Comparison of ENCODE assay signal across 24 mouse cellular contexts in the genomic region with DNA sequence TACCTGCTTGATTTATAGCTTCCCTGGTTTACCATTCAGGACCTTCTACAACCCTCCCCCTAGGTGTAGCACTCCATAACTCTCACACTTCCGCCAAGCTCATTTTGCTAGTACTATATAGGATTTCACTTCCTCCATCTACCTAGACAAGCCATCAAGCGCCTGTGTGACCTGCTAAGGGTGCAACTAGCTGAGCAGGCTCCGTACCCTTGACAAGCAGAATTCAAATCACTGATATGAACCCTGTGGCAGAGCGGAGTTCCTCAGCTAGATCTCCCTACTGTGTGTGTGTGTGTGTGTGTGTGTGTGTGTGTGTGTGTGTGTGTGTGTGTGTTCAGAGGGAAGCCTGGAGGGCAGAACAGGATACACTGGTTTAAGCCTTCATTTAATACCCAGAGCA. TPM values are rescaled to one million over a fixed set of nuclear protein-coding genes. Genes with fewer than 3 reads are reported as not detected.
DNase-seq lines count a peak whose midpoint lies in the region; ATAC-seq lines count a peak whose summit lies in the region.
"Had no signal": no experiment of that assay in that cellular context is flagged by ENCODE, and none has a peak within 500 bp of the region (broad histone marks: within the 10 kb centered on the region; RNA-seq: fewer than 3 reads in every experiment).

No protein-coding gene starts in this region.

- no peaks in the 10 kb centered on the region for H3K4me1 ChIP-seq in embryonic facial prominence, embryonic 14.5 days (ENCODE audit: control insufficient read depth, insufficient read depth, low read length)
- peaks cover 5% of the 10 kb centered on the region; the same call in 1 of the 2 replicates for H3K4me1 ChIP-seq in embryonic facial prominence, embryonic 10.5 days
- H3K4me1 ChIP-seq in limb, embryonic 11.5 days (ENCODE audit: control insufficient read depth, insufficient read depth, low read length): no peaks in the 10 kb centered on the region
- H3K4me1 ChIP-seq in limb, embryonic 10.5 days: peaks cover 5% of the 10 kb centered on the region; the same call in 1 of the 2 replicates
- H3K4me1 ChIP-seq: embryonic facial prominence, embryonic 13.5 days; forebrain, embryonic 10.5 days; heart, embryonic 15.5 days; hindbrain, embryonic 13.5 days had no signal

- 83% methylated on average over 4 of the region's 4 CpGs for WGBS in embryonic facial prominence, embryonic 14.5 days
- 92% methylated on average over 4 of the region's 4 CpGs for WGBS in embryonic facial prominence, embryonic 10.5 days
- WGBS in limb, embryonic 11.5 days: 69% methylated on average over 4 of the region's 4 CpGs
- WGBS in limb, embryonic 10.5 days: 86% methylated on average over 4 of the region's 4 CpGs

- no peaks in the 10 kb centered on the region for H3K9me3 ChIP-seq in embryonic facial prominence, embryonic 14.5 days (ENCODE audit: control insufficient read depth, low read length)
- H3K9me3 ChIP-seq in embryonic facial prominence, embryonic 10.5 days: no peaks in the 10 kb centered on the region
- no peaks in the 10 kb centered on the region for H3K9me3 ChIP-seq in limb, embryonic 11.5 days (ENCODE audit: control insufficient read depth, low read length)
- no peaks in the 10 kb centered on the region for H3K9me3 ChIP-seq in limb, embryonic 10.5 days (replicated peaks)
- H3K9me3 ChIP-seq: embryonic facial prominence, embryonic 13.5 days; forebrain, embryonic 10.5 days; forebrain, embryonic 13.5 days; heart, embryonic 15.5 days; hindbrain, embryonic 10.5 days; hindbrain, embryonic 13.5 days had no signal

- H3K27me3 ChIP-seq in embryonic facial prominence, embryonic 14.5 days (replicated peaks; ENCODE audit: control insufficient read depth, insufficient read depth, low read length): no peaks in the 10 kb centered on the region
- H3K27me3 ChIP-seq in embryonic facial prominence, embryonic 10.5 days (replicated peaks; ENCODE audit: low read depth, poor library complexity, severe bottlenecking): no peaks in the 10 kb centered on the region
- no peaks in the 10 kb centered on the region for H3K27me3 ChIP-seq in limb, embryonic 11.5 days (ENCODE audit: control insufficient read depth, insufficient read depth, low read length)
- no peaks in the 10 kb centered on the region for H3K27me3 ChIP-seq in limb, embryonic 10.5 days (ENCODE audit: low read depth, poor library complexity, severe bottlenecking)
- H3K27me3 ChIP-seq: embryonic facial prominence, embryonic 13.5 days; forebrain, embryonic 13.5 days; heart, embryonic 15.5 days; hindbrain, embryonic 13.5 days had no signal

- ATAC-seq in embryonic facial prominence, embryonic 14.5 days (ENCODE audit: low read depth): peak; percentile 53; the same call in 1 of the 2 replicates
- ATAC-seq in limb, embryonic 11.5 days (ENCODE audit: insufficient number of reproducible peaks, low FRiP score, low TSS enrichment, low read depth): no peak
- ATAC-seq: forebrain, embryonic 13.5 days; forebrain, embryonic 16.5 days; intestine, embryonic 16.5 days had no signal

- no peak overlapping the region for H3K27ac ChIP-seq in embryonic facial prominence, embryonic 14.5 days (replicated peaks; ENCODE audit: low read depth, low read length)
- no peak overlapping the region for H3K27ac ChIP-seq in embryonic facial prominence, embryonic 10.5 days (replicated peaks)
- H3K27ac ChIP-seq in limb, embryonic 11.5 days (replicated peaks; ENCODE audit: low read depth, low read length): no peak overlapping the region
- H3K27ac ChIP-seq in limb, embryonic 10.5 days: no peak overlapping the region
- H3K27ac ChIP-seq: embryonic facial prominence, embryonic 13.5 days; forebrain, embryonic 10.5 days; forebrain, embryonic 13.5 days; heart, embryonic 15.5 days; hindbrain, embryonic 10.5 days; hindbrain, embryonic 13.5 days had no signal

- H3K4me3 ChIP-seq in embryonic facial prominence, embryonic 14.5 days (ENCODE audit: low read depth, low read length): no peak overlapping the region
- no peak overlapping the region for H3K4me3 ChIP-seq in embryonic facial prominence, embryonic 10.5 days
- H3K4me3 ChIP-seq in limb, embryonic 11.5 days (ENCODE audit: low read depth, low read length): no peak overlapping the region
- no peak overlapping the region for H3K4me3 ChIP-seq in limb, embryonic 10.5 days
- H3K4me3 ChIP-seq: embryonic facial prominence, embryonic 13.5 days; forebrain, embryonic 10.5 days; forebrain, embryonic 13.5 days; heart, embryonic 15.5 days; hindbrain, embryonic 10.5 days; hindbrain, embryonic 13.5 days had no signal

- DNase-seq in cerebellum, postnatal 10 days: peak; percentile 13 to 25
- no peak for DNase-seq in cerebellum, adult 9-10 months
- DNase-seq in embryonic facial prominence, embryonic 14.5 days (ENCODE audit: low spot score): peak; percentile 17
- no peak for DNase-seq in embryonic facial prominence, embryonic 10.5 days (ENCODE audit: low spot score)
- DNase-seq in limb, embryonic 11.5 days (ENCODE audit: low spot score): peak; percentile 24
- DNase-seq in limb, embryonic 10.5 days (ENCODE audit: low spot score): no peak
- DNase-seq: adrenal gland, adult 2 months; adrenal gland, postnatal 14 days; B cell, adult 2 months; cerebellum, adult 8-10 months; gastrocnemius, postnatal 10 days; gastrocnemius, postnatal 36 days; heart, postnatal 10 days; heart, postnatal 36 days; kidney, adult 2 months had no signal

- H3K36me3 ChIP-seq in embryonic facial prominence, embryonic 14.5 days (ENCODE audit: control insufficient read depth, insufficient read depth, low read length): no peaks in the 10 kb centered on the region
- no peaks in the 10 kb centered on the region for H3K36me3 ChIP-seq in embryonic facial prominence, embryonic 10.5 days (replicated peaks)
- H3K36me3 ChIP-seq in limb, embryonic 11.5 days (ENCODE audit: control insufficient read depth, insufficient read depth, low read length): no peaks in the 10 kb centered on the region
- H3K36me3 ChIP-seq in limb, embryonic 10.5 days: no peaks in the 10 kb centered on the region
- H3K36me3 ChIP-seq: embryonic facial prominence, embryonic 13.5 days; forebrain, embryonic 10.5 days; heart, embryonic 15.5 days; hindbrain, embryonic 10.5 days; hindbrain, embryonic 13.5 days had no signal

- H3K4me2 ChIP-seq in embryonic facial prominence, embryonic 14.5 days (ENCODE audit: low read depth, low read length): no peak overlapping the region
- H3K4me2 ChIP-seq in limb, embryonic 11.5 days (ENCODE audit: low read depth, severe bottlenecking): no peak overlapping the region
- H3K4me2 ChIP-seq: embryonic facial prominence, embryonic 13.5 days; forebrain, embryonic 13.5 days; heart, embryonic 11.5 days; heart, embryonic 15.5 days; hindbrain, embryonic 13.5 days had no signal

- H3K9ac ChIP-seq in embryonic facial prominence, embryonic 14.5 days (ENCODE audit: low read depth, low read length): no peak overlapping the region
- H3K9ac ChIP-seq in limb, embryonic 11.5 days (ENCODE audit: low read length): no peak overlapping the region
- H3K9ac ChIP-seq: embryonic facial prominence, embryonic 13.5 days; forebrain, embryonic 13.5 days; heart, embryonic 15.5 days; hindbrain, embryonic 13.5 days had no signal

RNA-seq across cellular contexts. Expression of gene 4932438A13Rik, which starts 37.4 kb away (rescaled TPM):
- 61.5 and 68.4 TPM in 2 replicates for polyA plus RNA-seq in embryonic facial prominence, embryonic 14.5 days (2014; fragmentation: Nextera tagmentation; extraction: Ambion mirVana)
- polyA plus RNA-seq in embryonic facial prominence, embryonic 10.5 days (2016; fragmentation: Nextera tagmentation; extraction: Ambion mirVana): 31.8 and 35.0 TPM in 2 replicates
- polyA plus RNA-seq in limb, embryonic 11.5 days (2014; fragmentation: Nextera tagmentation; extraction: Ambion mirVana): 44.0 and 57.1 TPM in 2 replicates
- polyA plus RNA-seq in limb, embryonic 10.5 days (2016; fragmentation: Nextera tagmentation; extraction: Ambion mirVana): 32.0 and 38.0 TPM in 2 replicates

Comparison
In these comparisons a context has a peak if more than half of its experiments do, and no peak if none do; other contexts are left out.
1. DNase-seq: peak in cerebellum, postnatal 10 days (2 of 2), embryonic facial prominence, embryonic 14.5 days (single experiment) and limb, embryonic 11.5 days (single experiment); none in cerebellum, adult 9-10 months (single experiment), embryonic facial prominence, embryonic 10.5 days (single experiment) and limb, embryonic 10.5 days (single experiment).